Mouse (Mus musculus): ENCODE data around the gene Olig1. TPM values are rescaled to one million over a fixed set of nuclear protein-coding genes. Genes with fewer than 3 reads are reported as not detected.

Olig1 gene
- total RNA-seq (2017) = not detected in 2 replicates

- ATAC-seq (replicated peaks; ENCODE audit: low read depth, poor library complexity, severe bottlenecking) = peak; percentile 79
These were observed at the start of gene Olig1 for GRCm38 (mm10) chr16:91269468-91270211. Olig1 (plus strand) TSS chr16:91269772.

GRCm38 (mm10) chr16:91222171-91222642 is 47.4 kb upstream of the Olig1 start:
- ATAC-seq (replicated peaks; ENCODE audit: low read depth, poor library complexity, severe bottlenecking) = no peak

DNA sequence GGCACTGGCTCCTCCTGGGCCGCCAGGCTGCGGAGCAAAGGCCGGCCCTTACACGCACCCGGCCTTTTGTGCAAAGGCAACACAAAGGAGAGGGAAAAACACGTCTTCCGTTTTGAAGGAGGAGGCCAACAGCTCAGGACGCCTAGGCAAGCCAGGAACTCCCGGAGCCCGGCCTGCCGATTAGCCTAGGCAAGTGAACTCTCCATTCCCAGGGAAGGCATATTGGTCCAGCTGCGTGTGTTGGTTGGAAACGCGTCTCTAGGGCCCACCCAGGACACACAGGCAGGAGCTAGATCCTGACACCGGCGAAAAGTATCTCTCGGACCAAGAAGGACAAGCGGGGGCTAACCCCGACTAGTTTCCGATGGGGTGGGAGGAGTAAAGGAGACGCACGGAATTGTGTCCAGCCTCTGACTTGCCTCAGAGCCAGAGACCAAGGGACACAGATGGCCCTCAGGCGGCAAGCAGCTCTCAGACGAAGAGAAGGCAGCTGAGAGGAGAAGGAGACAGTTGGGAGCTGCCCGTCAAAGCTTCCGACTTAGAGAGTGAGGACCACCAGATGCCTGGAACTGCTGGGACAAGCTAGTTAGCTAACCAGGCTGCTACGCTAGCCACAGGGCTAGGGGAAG is 46.8 kb upstream of the Olig1 start:
- ATAC-seq (replicated peaks; ENCODE audit: low read depth, poor library complexity, severe bottlenecking) = no peak

GRCm38 (mm10) chr16:91223327-91224067 is 46.1 kb upstream of the Olig1 start:
- ATAC-seq (replicated peaks; ENCODE audit: low read depth, poor library complexity, severe bottlenecking) = no peak

DNA sequence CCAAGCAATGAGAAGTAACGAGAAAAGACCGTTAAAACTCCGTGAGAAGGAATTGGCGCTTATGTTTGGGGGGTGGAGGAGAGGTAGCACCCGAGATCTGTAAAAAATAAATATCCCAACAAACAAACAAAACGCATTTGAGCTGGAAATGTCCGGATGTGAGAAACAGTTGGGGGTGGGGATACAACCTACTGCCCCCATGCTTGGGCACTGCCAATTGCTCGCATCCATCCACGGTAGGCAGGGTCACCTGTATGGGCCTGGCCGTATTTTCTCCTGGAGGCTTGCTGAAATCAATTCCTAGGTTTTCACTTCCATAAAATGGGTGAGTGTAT is 45.5 kb upstream of the Olig1 start:
- ATAC-seq (replicated peaks; ENCODE audit: low read depth, poor library complexity, severe bottlenecking) = no peak

- ATAC-seq (replicated peaks; ENCODE audit: low read depth, poor library complexity, severe bottlenecking) = no peak
These were observed 44.9 kb upstream of the Olig1 start for GRCm38 (mm10) chr16:91224481-91225232.

- ATAC-seq (replicated peaks; ENCODE audit: low read depth, poor library complexity, severe bottlenecking) = 0 out of 2 replicates have a peak, but pooled peaks have one; percentile 33
These were observed 44.1 kb upstream of the Olig1 start, which contains the start of gene Olig2 for GRCm38 (mm10) chr16:91225233-91226037. Olig2 (plus strand) TSS chr16:91225457.

DNA sequence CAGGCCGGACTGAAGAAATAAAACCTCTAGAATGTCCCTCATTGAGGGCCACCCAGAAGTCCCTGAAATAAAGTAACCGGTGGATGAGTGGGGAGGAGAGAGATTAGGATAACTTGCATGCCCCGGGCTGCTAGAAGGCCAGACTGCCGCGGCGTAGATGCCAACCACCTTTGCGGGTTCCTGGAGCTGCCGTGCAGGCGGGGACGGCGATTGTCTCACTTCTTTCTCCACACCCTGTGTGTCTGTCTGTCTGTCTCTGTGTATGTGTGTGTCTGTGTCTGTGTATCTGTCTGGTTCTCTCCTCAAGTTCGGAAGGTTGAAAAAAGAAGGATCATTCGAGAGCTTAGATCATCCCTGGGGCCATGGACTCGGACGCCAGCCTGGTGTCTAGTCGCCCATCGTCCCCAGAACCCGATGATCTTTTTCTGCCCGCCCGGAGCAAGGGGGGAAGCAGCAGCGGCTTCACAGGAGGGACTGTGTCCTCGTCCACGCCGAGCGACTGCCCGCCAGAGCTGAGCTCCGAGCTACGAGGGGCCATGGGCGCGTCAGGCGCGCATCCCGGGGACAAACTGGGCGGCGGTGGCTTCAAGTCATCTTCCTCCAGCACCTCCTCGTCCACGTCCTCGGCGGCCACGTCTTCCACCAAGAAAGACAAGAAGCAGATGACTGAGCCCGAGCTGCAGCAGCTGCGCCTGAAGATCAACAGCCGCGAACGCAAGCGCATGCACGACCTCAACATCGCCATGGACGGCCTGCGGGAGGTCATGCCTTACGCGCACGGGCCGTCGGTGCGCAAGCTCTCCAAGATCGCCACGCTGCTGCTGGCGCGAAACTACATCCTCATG is 43.3 kb upstream of the Olig1 start:
- ATAC-seq (replicated peaks; ENCODE audit: low read depth, poor library complexity, severe bottlenecking) = no peak

DNA sequence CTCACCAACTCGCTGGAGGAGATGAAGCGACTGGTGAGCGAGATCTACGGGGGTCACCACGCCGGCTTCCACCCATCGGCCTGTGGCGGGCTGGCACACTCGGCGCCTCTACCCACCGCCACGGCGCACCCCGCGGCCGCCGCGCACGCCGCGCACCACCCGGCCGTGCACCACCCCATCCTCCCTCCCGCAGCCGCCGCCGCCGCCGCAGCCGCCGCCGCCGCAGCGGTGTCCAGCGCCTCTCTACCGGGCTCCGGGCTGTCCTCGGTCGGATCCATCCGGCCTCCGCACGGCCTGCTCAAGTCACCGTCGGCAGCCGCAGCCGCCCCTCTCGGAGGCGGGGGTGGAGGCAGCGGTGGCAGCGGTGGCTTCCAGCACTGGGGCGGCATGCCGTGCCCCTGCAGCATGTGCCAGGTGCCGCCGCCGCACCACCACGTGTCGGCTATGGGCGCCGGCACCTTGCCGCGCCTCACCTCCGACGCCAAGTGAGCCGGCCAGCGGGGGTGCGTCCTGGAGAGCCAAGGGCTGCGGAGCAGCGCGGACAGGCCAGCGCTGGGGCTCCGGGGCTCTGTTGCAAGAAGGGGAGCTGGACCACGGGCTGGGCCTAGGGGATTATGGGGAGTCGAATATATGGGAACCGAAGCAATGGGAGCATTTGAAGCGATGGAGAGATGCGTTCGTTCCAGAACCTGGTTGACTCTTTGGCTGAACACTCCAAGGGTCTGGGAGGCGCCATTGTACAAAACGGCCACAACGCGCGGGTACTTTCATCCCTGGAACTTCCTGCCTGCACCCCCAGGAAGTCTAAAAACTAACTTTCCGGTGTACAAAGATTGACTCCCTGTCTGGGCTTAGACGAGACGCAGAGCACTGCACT is 42.5 kb upstream of the Olig1 start:
- no peak for ATAC-seq (replicated peaks; ENCODE audit: low read depth, poor library complexity, severe bottlenecking)

DNA sequence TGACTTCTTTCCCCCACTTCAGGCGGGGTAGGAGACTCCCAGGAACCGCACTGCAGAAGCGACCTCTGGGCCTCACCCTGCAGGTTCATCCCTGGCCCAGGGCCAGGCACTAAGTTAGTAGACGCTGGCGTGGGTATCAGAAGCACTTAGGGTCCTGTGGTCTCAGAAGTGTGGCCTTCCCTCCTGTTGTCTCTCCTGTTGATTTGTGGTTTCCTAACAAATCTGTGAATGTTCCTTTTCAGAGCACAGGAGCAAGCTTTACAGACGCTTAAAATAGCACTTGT is 41.9 kb upstream of the Olig1 start:
- no peak for ATAC-seq (replicated peaks; ENCODE audit: low read depth, poor library complexity, severe bottlenecking)

- ATAC-seq (replicated peaks; ENCODE audit: low read depth, poor library complexity, severe bottlenecking) = no peak
These were observed 41.1 kb upstream of the Olig1 start for GRCm38 (mm10) chr16:91228238-91229071.

- ATAC-seq (replicated peaks; ENCODE audit: low read depth, poor library complexity, severe bottlenecking) = no peak
These were observed 40.6 kb upstream of the Olig1 start for GRCm38 (mm10) chr16:91229072-91229348.

- no peak for ATAC-seq (replicated peaks; ENCODE audit: low read depth, poor library complexity, severe bottlenecking)
These were observed 39.9 kb upstream of the Olig1 start for GRCm38 (mm10) chr16:91229643-91230042.

GRCm38 (mm10) chr16:91231781-91232469 is 37.6 kb upstream of the Olig1 start:
- no peak for ATAC-seq (replicated peaks; ENCODE audit: low read depth, poor library complexity, severe bottlenecking)

- peak; percentile 24; the same call in 1 of the 2 replicates for ATAC-seq (replicated peaks; ENCODE audit: low read depth, poor library complexity, severe bottlenecking)
These were observed 36.9 kb upstream of the Olig1 start for GRCm38 (mm10) chr16:91232470-91233240.

Data from common myeloid progenitor, adult 5-6 weeks (primary cell).